Mouse (Mus musculus): Measurements from ENCODE around the gene Mroh2a. TPM values are rescaled to one million over a fixed set of nuclear protein-coding genes. Genes with fewer than 3 reads are reported as not detected.

The Mroh2a gene
- polyA plus RNA-seq, 1 experiment = 0.08 TPM

DNA sequence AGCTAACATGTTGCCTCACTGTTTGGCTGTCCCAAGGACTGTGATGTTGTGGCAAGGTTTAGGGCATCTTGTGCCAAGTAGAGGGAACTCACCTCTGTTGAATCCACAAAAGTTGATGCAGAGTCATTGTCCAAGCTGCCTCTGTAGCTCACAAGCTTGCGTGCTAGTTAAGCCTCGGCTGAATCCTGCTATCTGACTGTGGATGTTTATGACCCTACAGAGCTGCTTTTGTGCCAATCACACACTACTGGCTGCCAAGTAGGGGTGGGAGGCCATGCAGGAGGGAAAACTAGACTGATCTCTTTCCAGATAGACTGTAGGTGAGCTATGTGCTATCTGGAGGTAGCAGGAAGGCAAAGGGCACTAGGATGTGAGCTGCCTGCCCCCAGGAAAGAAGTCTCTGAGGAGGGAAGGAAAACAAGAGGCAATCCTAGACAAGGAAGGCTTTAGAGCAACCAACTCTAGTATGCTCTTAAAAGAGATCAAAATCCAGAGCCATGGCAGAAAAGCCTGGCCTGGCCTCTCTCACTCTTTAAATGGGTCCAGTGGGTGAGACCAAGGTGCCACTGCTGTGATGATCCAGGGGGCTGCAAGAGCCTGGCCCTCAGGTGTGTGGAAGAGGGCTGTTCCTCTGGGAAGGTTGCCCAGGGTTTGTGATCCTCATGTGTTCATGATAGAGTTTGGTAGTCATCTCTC lies 12.9 kb upstream of the Mroh2a start:
- Histone ChIP-seq H3K27ac (ENCODE audit: insufficient read depth, low read depth, low read length) (no peak overlapping the region), H3K27me3 (replicated peaks; ENCODE audit: control insufficient read depth, insufficient read depth, low read length) (no peaks in the 10 kb centered on the region), H3K4me3 (ENCODE audit: insufficient read depth, low read depth, low read length) (no peak overlapping the region), H3K36me3 (ENCODE audit: control insufficient read depth, insufficient read depth, low read length) (no peaks in the 10 kb centered on the region), H3K4me1 (ENCODE audit: control insufficient read depth, insufficient read depth, low read length) (no peaks in the 10 kb centered on the region)
- WGBS = 71% methylated on average over 2 of the region's 2 CpGs
- TF ChIP-seq POLR2A (IDR thresholded peaks at IDR 0.05; ENCODE audit: low read depth, low read length) = no peak
- TF ChIP-seq CTCF (conservative IDR thresholded peaks at IDR 0.05; ENCODE audit: insufficient read depth, insufficient read length, low read depth, low read length) = no peak
- DNase-seq = peak; percentile 32

DNA sequence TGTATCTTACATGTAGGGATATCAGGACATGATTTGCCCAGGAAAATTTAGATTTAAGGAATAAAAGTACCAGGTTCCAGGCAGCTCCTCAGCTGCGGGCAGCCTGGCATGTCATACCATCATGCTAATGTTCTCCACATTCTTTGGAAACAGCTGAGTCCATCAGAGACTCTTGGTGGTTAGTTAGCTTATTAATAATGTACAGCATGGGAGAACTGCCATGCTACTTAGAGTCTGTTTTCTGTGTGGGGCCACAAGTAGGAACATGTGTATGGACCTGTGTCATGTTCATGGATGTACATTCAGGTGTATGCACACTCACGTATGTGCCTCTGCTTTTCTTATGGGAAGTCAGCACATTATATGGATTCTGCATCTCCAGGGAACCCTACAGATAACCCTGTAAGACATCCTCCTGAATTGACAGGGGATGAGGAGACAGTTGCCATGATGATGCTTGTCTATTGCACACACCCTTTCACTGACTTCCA lies 12.3 kb upstream of the Mroh2a start:
- Histone ChIP-seq H3K4me1 (ENCODE audit: control insufficient read depth, insufficient read depth, low read length) (no peaks in the 10 kb centered on the region), H3K27ac (ENCODE audit: insufficient read depth, low read depth, low read length) (no peak overlapping the region), H3K4me3 (ENCODE audit: insufficient read depth, low read depth, low read length) (no peak overlapping the region), H3K27me3 (replicated peaks; ENCODE audit: control insufficient read depth, insufficient read depth, low read length) (no peaks in the 10 kb centered on the region), H3K36me3 (ENCODE audit: control insufficient read depth, insufficient read depth, low read length) (no peaks in the 10 kb centered on the region)
- no peak for TF ChIP-seq POLR2A (IDR thresholded peaks at IDR 0.05; ENCODE audit: low read depth, low read length)
- no peak for TF ChIP-seq CTCF (conservative IDR thresholded peaks at IDR 0.05; ENCODE audit: insufficient read depth, insufficient read length, low read depth, low read length)
- no peak for DNase-seq
- 76% methylated on average over 2 of the region's 2 CpGs for WGBS

DNA sequence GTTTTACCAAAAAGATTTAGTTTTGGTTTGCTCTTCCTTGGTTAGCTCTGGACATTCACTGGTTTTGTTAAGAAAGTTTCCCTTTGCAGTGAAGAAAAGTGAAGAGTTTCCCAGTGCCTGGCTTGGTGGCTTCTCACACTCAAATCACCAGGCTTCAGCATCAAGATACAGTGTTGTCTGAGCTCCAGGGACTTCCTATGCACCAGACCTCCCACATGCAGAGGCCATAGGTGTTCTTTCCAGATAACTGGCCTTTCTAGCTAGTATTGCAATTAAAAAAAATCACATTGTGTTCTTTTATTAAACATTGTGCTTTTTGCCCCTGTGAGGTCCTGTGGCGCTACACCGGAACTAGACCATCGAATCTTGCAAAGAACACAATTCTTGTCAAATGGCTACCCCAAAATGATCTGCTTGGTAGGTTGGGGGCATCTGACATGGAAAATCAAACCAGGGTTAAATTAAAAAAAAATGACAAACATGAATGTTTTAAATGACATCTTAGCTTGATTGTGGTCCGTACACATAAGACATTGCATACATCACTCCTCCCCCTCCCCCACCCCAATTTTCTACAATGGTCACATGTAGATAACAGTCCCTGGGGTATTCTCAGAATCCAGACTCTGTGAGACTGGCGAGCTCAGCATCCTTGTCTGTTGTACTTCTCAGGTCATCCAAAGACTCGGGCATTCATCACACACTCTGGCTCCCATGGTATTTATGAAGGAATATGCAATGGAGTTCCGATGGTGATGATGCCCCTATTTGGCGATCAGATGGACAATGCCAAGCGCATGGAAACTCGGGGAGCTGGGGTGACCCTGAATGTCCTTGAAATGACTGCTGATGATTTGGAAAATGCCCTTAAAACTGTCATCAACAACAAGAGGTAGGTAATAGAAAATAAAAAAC lies 11.1 kb upstream of the Mroh2a start:
- Histone ChIP-seq H3K27me3 (replicated peaks; ENCODE audit: control insufficient read depth, insufficient read depth, low read length) (no peaks in the 10 kb centered on the region), H3K4me3 (ENCODE audit: insufficient read depth, low read depth, low read length) (no peak overlapping the region), H3K36me3 (ENCODE audit: control insufficient read depth, insufficient read depth, low read length) (no peaks in the 10 kb centered on the region), H3K27ac (ENCODE audit: insufficient read depth, low read depth, low read length) (no peak overlapping the region), H3K4me1 (ENCODE audit: control insufficient read depth, insufficient read depth, low read length) (no peaks in the 10 kb centered on the region)
- TF ChIP-seq CTCF (conservative IDR thresholded peaks at IDR 0.05; ENCODE audit: insufficient read depth, insufficient read length, low read depth, low read length) (no peak), POLR2A (IDR thresholded peaks at IDR 0.05; ENCODE audit: low read depth, low read length) (no peak)
- WGBS = 73% methylated on average over 10 of the region's 10 CpGs
- DNase-seq = peak; percentile 15

DNA sequence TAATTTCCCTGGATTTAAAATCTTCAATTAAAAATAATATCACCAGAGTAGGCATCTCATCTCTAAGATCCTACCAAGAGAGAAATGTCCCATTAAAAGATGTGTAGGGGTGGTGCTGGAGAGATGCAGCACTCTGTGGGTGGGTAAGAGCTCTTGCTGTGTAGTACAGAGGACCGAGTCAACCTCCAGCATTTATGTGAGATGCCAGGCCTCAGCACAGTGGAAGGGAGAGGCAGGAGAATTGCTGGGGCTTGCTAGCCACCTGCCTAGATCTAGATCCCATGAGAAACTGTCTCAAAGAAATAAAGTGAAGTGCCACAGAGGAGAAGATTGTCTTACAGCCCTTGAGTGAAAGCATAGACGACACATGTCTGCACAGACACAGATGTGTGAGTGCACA lies 10.2 kb upstream of the Mroh2a start:
- 62% methylated on average over 2 of the region's 2 CpGs for WGBS
- Histone ChIP-seq H3K36me3 (ENCODE audit: control insufficient read depth, insufficient read depth, low read length) (no peaks in the 10 kb centered on the region), H3K4me1 (ENCODE audit: control insufficient read depth, insufficient read depth, low read length) (no peaks in the 10 kb centered on the region), H3K27me3 (replicated peaks; ENCODE audit: control insufficient read depth, insufficient read depth, low read length) (no peaks in the 10 kb centered on the region), H3K27ac (ENCODE audit: insufficient read depth, low read depth, low read length) (no peak overlapping the region), H3K4me3 (ENCODE audit: insufficient read depth, low read depth, low read length) (no peak overlapping the region)
- TF ChIP-seq CTCF (conservative IDR thresholded peaks at IDR 0.05; ENCODE audit: insufficient read depth, insufficient read length, low read depth, low read length) (no peak), POLR2A (IDR thresholded peaks at IDR 0.05; ENCODE audit: low read depth, low read length) (no peak)
- no peak for DNase-seq

DNA sequence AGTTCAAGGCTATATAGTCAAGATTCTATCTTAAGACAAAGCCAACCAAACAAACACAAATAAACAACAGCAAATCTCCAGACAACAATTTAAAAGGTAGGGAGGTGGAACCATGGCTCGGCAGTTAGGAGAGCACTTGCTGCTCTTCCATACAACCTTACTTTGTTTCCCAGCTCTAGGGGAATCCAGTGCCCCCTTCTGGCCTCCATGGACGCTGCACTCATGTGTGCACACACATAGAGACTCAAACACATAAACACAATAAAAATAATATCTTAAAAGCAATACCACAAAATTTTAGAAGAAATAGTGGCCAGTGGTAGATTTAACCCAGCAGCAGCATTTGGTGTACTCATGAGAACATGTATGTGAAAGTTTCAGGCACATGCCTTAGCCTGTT lies 9.6 kb upstream of the Mroh2a start:
- 55% methylated on average over 2 of the region's 2 CpGs for WGBS
- DNase-seq = peak; percentile 20

DNA sequence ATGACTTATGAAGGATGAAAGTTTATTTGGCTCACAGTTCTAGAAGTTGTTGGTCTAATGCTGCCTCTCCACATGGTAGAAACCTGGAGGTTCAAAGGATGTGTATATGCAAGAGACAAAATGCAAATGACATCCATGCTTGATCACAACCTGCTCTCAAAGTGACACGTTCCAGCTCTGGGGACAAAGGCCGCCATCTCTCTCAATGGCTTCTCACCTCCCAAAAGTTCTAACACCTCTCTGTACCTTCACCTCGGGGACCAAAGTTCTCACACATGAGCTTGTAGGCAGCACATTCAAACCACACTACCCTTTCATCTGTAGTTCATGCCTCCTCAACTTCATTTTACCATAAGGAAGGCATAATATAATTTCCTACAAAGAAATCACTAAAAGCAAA lies 9.2 kb upstream of the Mroh2a start:
- no peak for DNase-seq
- TF ChIP-seq POLR2A (IDR thresholded peaks at IDR 0.05; ENCODE audit: low read depth, low read length) = no peak
- TF ChIP-seq CTCF (conservative IDR thresholded peaks at IDR 0.05; ENCODE audit: insufficient read depth, insufficient read length, low read depth, low read length) = no peak
- Histone ChIP-seq H3K36me3 (ENCODE audit: control insufficient read depth, insufficient read depth, low read length) (no peaks in the 10 kb centered on the region), H3K27ac (ENCODE audit: insufficient read depth, low read depth, low read length) (no peak overlapping the region), H3K4me3 (ENCODE audit: insufficient read depth, low read depth, low read length) (no peak overlapping the region), H3K4me1 (ENCODE audit: control insufficient read depth, insufficient read depth, low read length) (no peaks in the 10 kb centered on the region), H3K27me3 (replicated peaks; ENCODE audit: control insufficient read depth, insufficient read depth, low read length) (no peaks in the 10 kb centered on the region)
- WGBS = 33% methylated on average over 3 of the region's 3 CpGs

More for the DNA sequence above, 9.6 kb upstream of the Mroh2a start:
- no peaks in the 10 kb centered on the region for H3K27me3 ChIP-seq (replicated peaks; ENCODE audit: control insufficient read depth, insufficient read depth, low read length)
- H3K36me3 ChIP-seq (ENCODE audit: control insufficient read depth, insufficient read depth, low read length) = no peaks in the 10 kb centered on the region
- TF ChIP-seq CTCF (conservative IDR thresholded peaks at IDR 0.05; ENCODE audit: insufficient read depth, insufficient read length, low read depth, low read length) = no peak
- no peak for TF ChIP-seq POLR2A (IDR thresholded peaks at IDR 0.05; ENCODE audit: low read depth, low read length)
- no peak overlapping the region for H3K27ac ChIP-seq (ENCODE audit: insufficient read depth, low read depth, low read length)
- H3K4me1 ChIP-seq (ENCODE audit: control insufficient read depth, insufficient read depth, low read length) = no peaks in the 10 kb centered on the region
- H3K4me3 ChIP-seq (ENCODE audit: insufficient read depth, low read depth, low read length) = no peak overlapping the region

DNA sequence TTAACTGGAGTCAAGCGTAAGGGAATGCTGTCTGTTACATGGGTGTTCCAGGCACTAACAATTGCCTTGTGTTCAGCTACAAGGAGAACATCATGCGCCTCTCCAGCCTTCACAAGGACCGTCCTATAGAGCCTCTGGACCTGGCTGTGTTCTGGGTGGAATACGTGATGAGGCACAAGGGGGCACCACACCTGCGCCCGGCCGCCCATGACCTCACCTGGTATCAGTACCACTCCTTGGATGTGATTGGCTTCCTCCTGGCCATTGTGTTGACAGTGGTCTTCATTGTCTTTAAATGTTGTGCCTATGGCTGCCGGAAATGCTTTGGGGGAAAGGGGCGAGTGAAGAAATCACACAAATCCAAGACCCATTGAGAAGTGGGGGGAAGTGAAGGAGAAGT lies 8.7 kb upstream of the Mroh2a start:
- H3K4me3 ChIP-seq (ENCODE audit: insufficient read depth, low read depth, low read length) = no peak overlapping the region
- no peaks in the 10 kb centered on the region for H3K36me3 ChIP-seq (ENCODE audit: control insufficient read depth, insufficient read depth, low read length)
- no peaks in the 10 kb centered on the region for H3K27me3 ChIP-seq (replicated peaks; ENCODE audit: control insufficient read depth, insufficient read depth, low read length)
- no peaks in the 10 kb centered on the region for H3K4me1 ChIP-seq (ENCODE audit: control insufficient read depth, insufficient read depth, low read length)
- DNase-seq = peak; percentile 23
- H3K27ac ChIP-seq (ENCODE audit: insufficient read depth, low read depth, low read length) = no peak overlapping the region
- 74% methylated on average over 9 of the region's 9 CpGs for WGBS
- TF ChIP-seq POLR2A (IDR thresholded peaks at IDR 0.05; ENCODE audit: low read depth, low read length) = no peak
- TF ChIP-seq CTCF (conservative IDR thresholded peaks at IDR 0.05; ENCODE audit: insufficient read depth, insufficient read length, low read depth, low read length) = no peak

All from kidney, adult 2 months (tissue).